Mouse (Mus musculus): ENCODE results near the gene Elmo1. TPM values are rescaled to one million over a fixed set of nuclear protein-coding genes. Genes with fewer than 3 reads are reported as not detected.

Gene Elmo1
- total and polyA plus RNA-seq, 3 experiments: 5.2 to 7.6 TPM; not detected in 1

DNA sequence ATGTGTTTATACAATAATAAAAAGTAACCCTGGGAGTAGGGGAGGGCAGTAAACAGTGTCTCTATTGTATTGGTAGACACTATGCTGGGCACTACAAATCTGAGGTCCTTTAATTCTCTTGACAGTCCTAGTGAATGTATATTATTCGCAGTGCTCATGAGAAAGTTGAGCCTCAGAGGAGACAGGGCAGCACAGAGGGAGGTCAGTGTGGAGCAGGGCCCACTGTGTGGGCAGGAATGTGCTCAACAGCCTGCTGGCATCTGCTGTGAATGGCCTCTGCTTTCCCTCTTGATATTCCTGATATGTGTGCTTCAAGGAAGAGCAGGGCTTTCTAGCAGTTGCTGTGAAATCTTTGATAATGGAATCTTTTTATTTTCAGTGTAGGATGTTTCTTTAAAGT lies 52.2 kb downstream of the Elmo1 start:
- TF ChIP-seq ELF1 (IDR thresholded peaks at IDR 0.05; ENCODE audit: low read depth, low read length) (no peak), POLR2AphosphoS5 (IDR thresholded peaks at IDR 0.05; ENCODE audit: borderline replicate concordance, low read depth, low read length) (no peak), ZC3H11A (IDR thresholded peaks at IDR 0.05; ENCODE audit: low read depth, low read length) (no peak), MEF2A (IDR thresholded peaks at IDR 0.05; ENCODE audit: extremely low read depth, insufficient replicate concordance, low read depth, low read length, poor library complexity, severe bottlenecking) (no peak)
- no peaks in the 10 kb centered on the region for H3K9me3 ChIP-seq (replicated peaks; ENCODE audit: insufficient read depth, low read length)
- no peak for DNase-seq (ENCODE audit: low read depth, low spot score)
- no peak overlapping the region for H3K9ac ChIP-seq (ENCODE audit: control insufficient read depth, low read depth, low read length, poor library complexity, severe bottlenecking)
- H3K27me3 ChIP-seq (ENCODE audit: control insufficient read depth in 1 of 2, insufficient read depth in 2 of 2, low read length in 2 of 2): no peaks in the 10 kb centered on the region; a peak in 2 of 4 replicates
- H3K4me3 ChIP-seq (ENCODE audit: control insufficient read depth in 1 of 2, insufficient read depth in 1 of 2, low read depth in 2 of 2, low read length in 2 of 2): no peak overlapping the region
- no peaks in the 10 kb centered on the region for H3K36me3 ChIP-seq (ENCODE audit: control insufficient read depth in 1 of 2, insufficient read depth in 2 of 2, low read length in 2 of 2)
- H3K79me2 ChIP-seq (ENCODE audit: control insufficient read depth, insufficient read depth, low read length, poor library complexity): no peaks in the 10 kb centered on the region
- H3K4me1 ChIP-seq (ENCODE audit: control insufficient read depth in 1 of 2, insufficient read depth in 2 of 2, low read length in 2 of 2): no peaks in the 10 kb centered on the region
- no peak overlapping the region for H3K27ac ChIP-seq (ENCODE audit: control insufficient read depth, low read depth, low read length)

DNA sequence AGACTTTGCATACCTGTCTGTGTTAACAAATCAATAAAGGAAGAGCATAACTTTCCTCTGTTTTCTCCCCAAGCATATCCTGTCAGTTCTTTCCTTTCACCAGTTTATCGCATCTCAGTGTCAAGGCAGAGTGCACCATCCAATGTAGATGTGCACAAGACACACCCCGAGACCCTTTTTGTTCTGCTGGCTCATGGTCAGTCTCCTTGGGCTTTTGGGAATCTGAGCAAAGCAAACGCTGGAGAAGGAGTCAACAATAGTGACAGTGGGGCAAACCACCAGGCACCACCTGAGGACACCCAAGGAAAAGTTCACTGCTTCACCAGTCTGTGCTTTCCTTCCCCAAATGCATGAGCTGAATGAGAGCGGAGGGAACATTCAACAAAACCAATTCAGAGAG lies 56.5 kb downstream of the Elmo1 start:
- TF ChIP-seq RAD21 (IDR thresholded peaks at IDR 0.05; ENCODE audit: low read depth, low read length): no peak
- no peak for TF ChIP-seq MAX (IDR thresholded peaks at IDR 0.05; ENCODE audit: low read length)
- TF ChIP-seq E2F4 (IDR thresholded peaks at IDR 0.05; ENCODE audit: borderline replicate concordance, low read depth, low read length): no peak
- no peak for TF ChIP-seq TAL1 (IDR thresholded peaks at IDR 0.05; ENCODE audit: low read length)
- TF ChIP-seq CHD1 (IDR thresholded peaks at IDR 0.05; ENCODE audit: low read depth, low read length): no peak
- no peak for TF ChIP-seq ELF1 (IDR thresholded peaks at IDR 0.05; ENCODE audit: low read depth, low read length)
- no peak for TF ChIP-seq MAZ (IDR thresholded peaks at IDR 0.05; ENCODE audit: low read depth, low read length)
- TF ChIP-seq ZC3H11A (IDR thresholded peaks at IDR 0.05; ENCODE audit: low read depth, low read length): no peak
- no peak for TF ChIP-seq MYC (IDR thresholded peaks at IDR 0.05; ENCODE audit: low read depth, low read length)
- no peak for TF ChIP-seq GABPA (IDR thresholded peaks at IDR 0.05; ENCODE audit: low read depth, low read length)
- no peak for TF ChIP-seq TBP (IDR thresholded peaks at IDR 0.05; ENCODE audit: low read depth, low read length)
- no peak for TF ChIP-seq ETS1 (IDR thresholded peaks at IDR 0.05; ENCODE audit: low read depth, low read length)
- no peak for TF ChIP-seq RCOR1 (IDR thresholded peaks at IDR 0.05; ENCODE audit: low read depth, low read length)
- no peak for TF ChIP-seq MEF2A (IDR thresholded peaks at IDR 0.05; ENCODE audit: extremely low read depth, insufficient replicate concordance, low read depth, low read length, poor library complexity, severe bottlenecking)
- TF ChIP-seq USF2 (IDR thresholded peaks at IDR 0.05; ENCODE audit: borderline replicate concordance in 1 of 2, insufficient read depth in 1 of 2, low read depth in 1 of 2, low read length in 2 of 2): no peak

More for the DNA sequence above, 56.5 kb downstream of the Elmo1 start:
- no peaks in the 10 kb centered on the region for H3K9me3 ChIP-seq (replicated peaks; ENCODE audit: insufficient read depth, low read length)
- H3K27ac ChIP-seq (ENCODE audit: control insufficient read depth, low read depth, low read length): no peak overlapping the region
- H3K4me3 ChIP-seq (ENCODE audit: control insufficient read depth in 1 of 2, insufficient read depth in 1 of 2, low read depth in 2 of 2, low read length in 2 of 2): no peak overlapping the region
- H3K79me2 ChIP-seq (ENCODE audit: control insufficient read depth, insufficient read depth, low read length, poor library complexity): no peaks in the 10 kb centered on the region
- peaks cover 0 to 7% of the 10 kb centered on the region in 2 experiments; a peak in 1 of 4 replicates for H3K4me1 ChIP-seq (ENCODE audit: control insufficient read depth in 1 of 2, insufficient read depth in 2 of 2, low read length in 2 of 2)
- peaks cover 0 to 3% of the 10 kb centered on the region in 2 experiments; a peak in 1 of 4 replicates for H3K36me3 ChIP-seq (ENCODE audit: control insufficient read depth in 1 of 2, insufficient read depth in 2 of 2, low read length in 2 of 2)
- H3K9ac ChIP-seq (ENCODE audit: control insufficient read depth, low read depth, low read length, poor library complexity, severe bottlenecking): no peak overlapping the region
- DNase-seq (ENCODE audit: low read depth, low spot score): no peak
- no peaks in the 10 kb centered on the region for H3K27me3 ChIP-seq (ENCODE audit: control insufficient read depth in 1 of 2, insufficient read depth in 2 of 2, low read length in 2 of 2)
